8 mouse cellular contexts compared by ENCODE assay signal in genomic region chr17:28486720-28487119, GRCm38 (mm10). TPM values are rescaled to one million over a fixed set of nuclear protein-coding genes. Genes with fewer than 3 reads are reported as not detected.
DNase-seq lines count a peak whose midpoint lies in the region; ATAC-seq and TF ChIP-seq lines count a peak whose summit lies in the region.

No protein-coding gene starts in this region.

- peak; percentile 12; the same call in 1 of the 2 replicates for TF ChIP-seq CTCF in E14TG2a.4 (conservative IDR thresholded peaks at IDR 0.05; ENCODE audit: low read length)

- no peaks in the 10 kb centered on the region for H3K27me3 ChIP-seq in heart, embryonic 15.5 days
- H3K27me3 ChIP-seq in E14TG2a.4 (ENCODE audit: insufficient read depth, low read length) = no peaks in the 10 kb centered on the region
- H3K27me3 ChIP-seq in embryonic facial prominence, embryonic 14.5 days (replicated peaks; ENCODE audit: control insufficient read depth, insufficient read depth, low read length) = no peaks in the 10 kb centered on the region
- no peaks in the 10 kb centered on the region for H3K27me3 ChIP-seq in midbrain, embryonic 12.5 days

- H3K4me2 ChIP-seq in heart, embryonic 15.5 days = peak overlapping the region; percentile 85
- H3K4me2 ChIP-seq in embryonic facial prominence, embryonic 14.5 days (ENCODE audit: low read depth, low read length) = no peak overlapping the region
- H3K4me2 ChIP-seq in midbrain, embryonic 12.5 days (replicated peaks) = peak overlapping the region; percentile 68; the same call in 1 of the 2 replicates

- H3K27ac ChIP-seq in heart, embryonic 15.5 days = no peak overlapping the region
- no peak overlapping the region for H3K27ac ChIP-seq in embryonic facial prominence, embryonic 14.5 days (replicated peaks; ENCODE audit: low read depth, low read length)
- H3K27ac ChIP-seq in midbrain, embryonic 12.5 days (replicated peaks) = 0 out of 2 replicates have a peak overlapping the region, but pooled peaks have one; percentile 60

- no peak for ATAC-seq in heart, embryonic 15.5 days (replicated peaks; ENCODE audit: insufficient number of reproducible peaks, insufficient read depth, low FRiP score, low read depth)
- ATAC-seq in embryonic facial prominence, embryonic 14.5 days (ENCODE audit: low read depth) = no peak
- no peak for ATAC-seq in midbrain, embryonic 12.5 days (ENCODE audit: low FRiP score, low read depth)

- WGBS in heart, embryonic 15.5 days = 76% methylated on average over 6 of the region's 6 CpGs
- 79% methylated on average over 6 of the region's 6 CpGs for WGBS in embryonic facial prominence, embryonic 14.5 days
- WGBS in midbrain, embryonic 12.5 days = 73% methylated on average over 6 of the region's 6 CpGs

- H3K4me3 ChIP-seq in heart, embryonic 15.5 days = no peak overlapping the region
- peak overlapping the region; percentile 94 for H3K4me3 ChIP-seq in E14TG2a.4 (replicated peaks; ENCODE audit: low read length)
- H3K4me3 ChIP-seq in embryonic facial prominence, embryonic 14.5 days (ENCODE audit: low read depth, low read length) = peak overlapping the region; percentile 90; the same call in 1 of the 2 replicates
- no peak overlapping the region for H3K4me3 ChIP-seq in midbrain, embryonic 12.5 days

- H3K9me3 ChIP-seq in heart, embryonic 15.5 days (replicated peaks) = no peaks in the 10 kb centered on the region
- no peaks in the 10 kb centered on the region for H3K9me3 ChIP-seq in E14TG2a.4 (ENCODE audit: low read length)
- no peaks in the 10 kb centered on the region for H3K9me3 ChIP-seq in embryonic facial prominence, embryonic 14.5 days (ENCODE audit: control insufficient read depth, low read length)
- H3K9me3 ChIP-seq in midbrain, embryonic 12.5 days = no peaks in the 10 kb centered on the region

- no peak for DNase-seq in heart, adult 9 months (ENCODE audit: low spot score in 2 of 2)
- no peak for DNase-seq in embryonic facial prominence, embryonic 14.5 days (ENCODE audit: low spot score)
- DNase-seq in layer of hippocampus, adult 9-10 months (ENCODE audit: low spot score) = no peak
- no peak for DNase-seq in ovary, adult 18-20 months (ENCODE audit: low spot score)
- no peak for DNase-seq in embryo, embryonic 9.5 days (ENCODE audit: extremely low spot score)

- no peak overlapping the region for H3K9ac ChIP-seq in heart, embryonic 15.5 days
- no peak overlapping the region for H3K9ac ChIP-seq in embryonic facial prominence, embryonic 14.5 days (ENCODE audit: low read depth, low read length)
- H3K9ac ChIP-seq in midbrain, embryonic 12.5 days (replicated peaks) = no peak overlapping the region

- peaks cover 12% of the 10 kb centered on the region for H3K4me1 ChIP-seq in heart, embryonic 15.5 days (replicated peaks)
- H3K4me1 ChIP-seq in E14TG2a.4 (replicated peaks; ENCODE audit: low read depth, low read length) = peaks cover 76% of the 10 kb centered on the region
- H3K4me1 ChIP-seq in embryonic facial prominence, embryonic 14.5 days (ENCODE audit: control insufficient read depth, insufficient read depth, low read length) = peaks cover 4% of the 10 kb centered on the region; the same call in 1 of the 2 replicates
- H3K4me1 ChIP-seq in midbrain, embryonic 12.5 days = peaks cover 17% of the 10 kb centered on the region

- no peaks in the 10 kb centered on the region for H3K36me3 ChIP-seq in heart, embryonic 15.5 days
- peaks cover 5% of the 10 kb centered on the region for H3K36me3 ChIP-seq in E14TG2a.4 (ENCODE audit: insufficient read depth, low read length)
- no peaks in the 10 kb centered on the region for H3K36me3 ChIP-seq in embryonic facial prominence, embryonic 14.5 days (ENCODE audit: control insufficient read depth, insufficient read depth, low read length)
- no peaks in the 10 kb centered on the region for H3K36me3 ChIP-seq in midbrain, embryonic 12.5 days

RNA-seq across cellular contexts. Expression of gene Fkbp5, which starts 30.6 kb away (rescaled TPM):
- 16.2 and 33.9 TPM in 2 replicates for polyA plus RNA-seq in heart, embryonic 15.5 days (2015; fragmentation: Nextera tagmentation; extraction: Ambion mirVana)
- polyA plus RNA-seq in embryonic facial prominence, embryonic 14.5 days (2014; fragmentation: Nextera tagmentation; extraction: Ambion mirVana) = 8.4 and 11.7 TPM in 2 replicates
- 32.7 and 38.2 TPM in 2 replicates for polyA plus RNA-seq in midbrain, embryonic 12.5 days (2016; fragmentation: Nextera tagmentation; extraction: Ambion mirVana)

RNA-seq across cellular contexts. Expression of gene Armc12, which starts 43.9 kb away (rescaled TPM):
- not detected in 2 replicates for polyA plus RNA-seq in heart, embryonic 15.5 days (2015; fragmentation: Nextera tagmentation; extraction: Ambion mirVana)
- polyA plus RNA-seq in embryonic facial prominence, embryonic 14.5 days (2014; fragmentation: Nextera tagmentation; extraction: Ambion mirVana) = not detected in 2 replicates
- not detected in 2 replicates for polyA plus RNA-seq in midbrain, embryonic 12.5 days (2016; fragmentation: Nextera tagmentation; extraction: Ambion mirVana)

Comparison
In these comparisons a context has a peak if more than half of its experiments do, and no peak if none do; other contexts are left out.
1. H3K4me3 ChIP-seq: peak in E14TG2a.4 (single experiment) and embryonic facial prominence, embryonic 14.5 days (single experiment); none in heart, embryonic 15.5 days (single experiment) and midbrain, embryonic 12.5 days (single experiment).